Mouse (Mus musculus) liver, adult 2 months (tissue): ENCODE data around the gene Wdr46.
"Not testable (repeated sequence)": the region's sequence is repeated elsewhere in the genome, so short reads cannot be mapped to it uniquely, and the experiment has no call there.

Experiments used
- CTCF ChIP-seq: fragments of 200-500 bp; IDR thresholded peaks from 2 replicates; pipeline ENCODE4 v1.5.1; 2011; ENCODE audit warnings: low read depth, low read length, control low read depth
- POLR2A ChIP-seq: fragments of 200-500 bp; IDR thresholded peaks from 2 replicates; pipeline ENCODE4 v1.6.1; 2011; ENCODE audit warnings: low read length, control low read depth; ENCODE audit not compliant: insufficient read depth; ENCODE audit errors: extremely low read depth

- not testable (repeated sequence) for TF ChIP-seq CTCF, POLR2A
Measured at GRCm38 (mm10) chr17:33904835-33905234, 35.6 kb upstream of the Wdr46 start, which contains the start of gene Platr17.
